Mouse (Mus musculus) adrenal gland, postnatal 25 days (tissue): Measurements from ENCODE around the gene Gm4969. TPM values are rescaled to one million over a fixed set of nuclear protein-coding genes. Genes with fewer than 3 reads are reported as not detected.

Experiments used
- DNase-seq: peaks from one replicate; pipeline ENCODE4 v3.0.0; 2021; ENCODE audit warnings: mixed read lengths
- total RNA-seq: library from RNA; stranded (reverse); gene quantifications from 2 replicates; pipeline ENCODE4 v1.2.3, GENCODE M21; 2021

The Gm4969 gene
- total RNA-seq, 1 experiment from 2014 or later = 0.09 TPM

GRCm38 (mm10) chr7:19136673-19137334 is 18.6 kb upstream of the Gm4969 start:
- no peak for DNase-seq

DNA sequence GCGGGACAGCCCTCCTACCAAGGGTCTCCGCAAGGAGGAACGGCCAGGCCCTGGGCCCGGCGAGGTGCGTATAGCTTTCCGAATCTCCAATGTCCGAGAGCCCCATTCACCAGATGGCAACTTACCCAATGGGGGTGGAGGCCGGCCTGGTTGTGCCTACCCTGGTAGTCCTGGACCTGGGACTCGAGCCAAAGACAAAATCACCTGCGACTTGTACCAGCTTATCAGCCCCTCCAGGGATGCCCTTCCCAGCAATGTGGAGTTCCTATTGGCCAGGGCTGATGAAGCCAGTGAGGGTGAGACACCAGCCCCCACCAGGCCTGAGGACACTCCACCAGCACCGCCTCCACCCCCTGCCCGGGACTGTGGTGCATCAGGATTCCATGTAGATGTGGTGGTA is 18.0 kb upstream of the Gm4969 start:
- no peak for DNase-seq

DNA sequence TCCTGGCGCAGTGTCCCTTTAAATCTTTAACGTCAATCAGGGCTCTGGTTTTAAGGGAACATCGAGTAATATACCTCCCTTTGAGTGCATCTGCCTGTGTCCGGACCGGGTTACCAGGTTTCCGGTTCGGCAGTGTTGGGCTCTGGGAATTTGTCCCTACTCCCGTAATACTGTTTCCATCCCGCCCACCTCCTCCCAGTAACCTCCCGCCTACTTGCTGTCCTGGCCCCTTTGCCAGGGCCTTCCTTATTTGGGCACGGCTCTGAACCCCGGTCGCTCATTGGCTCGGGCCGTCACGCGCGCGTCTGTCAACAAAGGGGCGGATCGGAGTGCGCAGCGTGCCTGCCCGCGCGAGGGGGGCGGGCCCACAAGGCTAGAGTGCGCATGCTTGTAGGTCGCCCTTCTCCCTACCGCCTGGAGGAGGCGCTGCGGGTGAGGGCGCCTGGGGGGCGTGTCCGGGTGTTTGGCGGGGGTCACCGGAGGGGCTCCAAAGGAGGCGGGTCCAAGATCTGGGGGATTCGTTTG is 13.2 kb upstream of the Gm4969 start:
- DNase-seq = peak; percentile 97

DNA sequence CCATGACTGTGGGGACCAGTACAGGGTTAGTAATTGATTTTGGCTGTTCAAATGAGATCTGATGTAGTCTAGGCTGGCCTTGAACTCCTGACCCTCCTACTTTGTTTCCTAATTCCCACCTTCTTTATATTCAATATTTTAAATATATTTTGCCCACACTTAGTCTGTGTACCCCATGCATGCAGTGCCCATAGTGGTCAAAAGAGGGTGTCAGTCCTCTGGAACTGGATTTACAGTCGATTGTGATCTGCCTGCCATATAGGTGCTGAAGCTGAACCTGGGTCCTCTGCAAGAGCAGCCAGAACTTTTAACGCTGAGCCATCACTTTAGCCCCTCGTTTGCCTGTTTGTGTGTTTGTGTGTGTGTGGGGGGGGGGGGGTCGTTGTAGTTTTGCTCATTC is 12.5 kb upstream of the Gm4969 start:
- DNase-seq = no peak

- DNase-seq = no peak
These were observed 11.2 kb upstream of the Gm4969 start for GRCm38 (mm10) chr7:19129396-19129795.

DNA sequence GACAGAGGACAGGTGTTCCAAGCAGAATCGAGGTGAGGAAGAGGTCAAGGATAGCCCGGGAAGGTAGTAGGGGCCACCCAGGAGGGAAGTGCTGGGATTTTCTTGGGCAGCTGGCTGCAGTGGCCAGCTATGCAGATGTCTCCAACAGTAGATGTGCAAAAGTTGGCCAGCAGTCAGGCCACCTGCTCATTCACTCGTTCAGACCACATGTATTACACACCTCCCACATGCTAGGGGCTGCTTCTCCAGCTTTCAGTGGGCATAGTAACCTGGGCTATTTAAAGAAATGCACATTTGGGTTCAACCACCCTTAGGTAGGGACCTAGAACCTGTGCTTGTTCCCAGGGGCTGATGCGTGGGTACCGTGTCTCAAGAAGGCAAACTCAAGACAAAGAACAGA is 9.6 kb upstream of the Gm4969 start:
- DNase-seq = no peak

DNA sequence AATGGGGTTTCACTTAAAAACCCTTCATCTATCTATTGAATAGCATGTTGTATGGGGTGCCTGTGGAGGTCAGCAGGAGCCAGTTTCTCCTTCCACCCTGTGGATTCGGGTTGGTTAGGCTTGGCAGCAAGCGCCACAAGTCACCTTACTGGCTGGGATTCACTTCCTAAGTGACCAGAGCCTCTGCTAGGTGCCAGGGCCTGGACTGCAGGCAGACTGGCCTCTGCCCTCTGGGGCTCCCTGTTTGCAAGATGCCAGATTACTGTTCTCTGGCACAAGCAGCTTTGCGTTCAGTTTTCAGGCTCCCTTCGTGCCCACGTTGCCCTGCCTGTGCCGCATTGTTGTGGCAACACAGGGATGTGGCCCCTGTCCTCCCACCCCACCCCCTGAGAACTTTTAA is 6.5 kb upstream of the Gm4969 start:
- no peak for DNase-seq

- peak; percentile 49 for DNase-seq
These were observed 3.5 kb upstream of the Gm4969 start for GRCm38 (mm10) chr7:19121686-19122085.

DNA sequence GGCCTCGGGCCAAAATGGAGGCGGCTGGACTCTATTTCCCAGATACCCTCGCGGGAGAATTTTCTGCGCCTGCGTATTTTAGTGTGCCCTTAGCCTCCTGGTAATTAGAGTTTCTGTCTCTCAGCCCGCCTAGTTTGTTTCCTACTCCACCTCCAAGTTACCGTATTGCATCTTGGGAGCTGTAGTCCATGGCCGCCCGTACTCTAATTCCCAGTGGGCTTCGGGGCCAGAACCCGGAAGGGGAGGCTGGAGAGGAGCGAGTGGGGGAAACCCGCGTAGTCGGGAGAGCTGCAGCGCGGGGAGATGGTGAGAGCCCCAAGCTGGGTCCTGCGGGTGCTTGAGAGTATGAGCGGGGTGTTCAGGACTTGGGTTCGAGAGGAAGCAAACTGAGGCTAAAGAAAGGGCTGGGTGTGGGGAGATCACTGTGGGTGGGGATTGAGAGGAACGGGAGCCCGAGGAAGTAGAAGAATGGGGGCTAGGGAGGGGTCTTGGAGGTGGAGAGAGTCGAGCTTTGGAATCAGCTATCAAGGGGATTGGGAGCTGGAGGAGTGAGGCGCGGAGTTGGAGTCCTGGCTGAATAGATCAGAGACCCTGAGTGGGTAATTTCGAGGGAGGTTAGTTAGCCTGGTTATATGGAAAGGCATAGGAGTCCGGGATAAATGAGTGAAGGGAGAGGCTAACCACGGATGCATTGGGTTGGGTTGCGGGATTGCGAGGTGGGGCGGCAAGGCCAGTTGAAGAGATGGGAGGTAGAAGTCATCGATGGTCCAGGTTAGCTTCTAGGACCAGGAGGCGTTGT is 1.7 kb upstream of the Gm4969 start, which contains the start of gene Fbxo46:
Gene Fbxo46 (plus strand): TSS at position 229 of the 799 bp plus-strand sequence.
- DNase-seq = peak; percentile 80

DNA sequence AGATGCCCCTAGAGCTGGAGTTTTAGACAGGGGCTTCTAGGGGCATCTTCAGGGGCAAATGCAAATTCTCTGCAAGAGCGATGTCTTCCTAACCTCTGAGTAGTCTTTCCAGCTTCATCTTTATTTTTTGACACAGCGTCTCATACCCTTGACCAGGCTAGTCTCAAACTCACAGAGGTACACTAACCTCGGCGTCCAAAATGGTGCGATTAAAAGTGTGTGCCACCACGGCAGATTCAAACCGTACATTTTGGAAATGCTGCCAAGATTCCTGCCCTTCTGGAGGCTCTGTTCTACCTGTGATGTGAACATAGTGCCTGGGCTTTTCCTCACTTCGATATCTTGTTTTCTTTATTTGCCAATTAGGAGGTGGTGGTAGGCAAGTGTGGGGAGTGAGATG is 915 bp upstream of the Gm4969 start:
- no peak for DNase-seq

GRCm38 (mm10) chr7:19109565-19109964 is 8.6 kb downstream of the Gm4969 start:
- DNase-seq = no peak

- peak; percentile 26 for DNase-seq
These were observed 10.7 kb downstream of the Gm4969 start for GRCm38 (mm10) chr7:19107436-19107835.

DNA sequence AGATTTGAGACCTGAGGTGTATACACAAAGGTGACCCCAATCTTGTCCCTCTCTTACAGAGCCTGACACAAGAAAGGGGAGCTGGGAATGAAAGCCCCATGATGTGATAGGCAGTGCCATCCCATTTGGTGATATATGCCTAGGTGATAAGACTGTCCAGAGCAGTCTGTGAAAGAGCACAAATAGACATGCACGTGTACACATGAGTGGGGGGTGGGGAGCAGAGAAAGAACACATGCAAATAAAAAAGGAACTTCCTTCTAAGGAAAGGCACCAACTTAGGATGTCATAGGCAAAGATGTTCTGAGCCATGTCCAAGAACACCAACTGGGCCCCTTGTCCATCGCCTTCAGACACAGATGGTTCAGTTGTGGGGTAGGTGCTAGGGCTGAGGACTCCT is 13.7 kb downstream of the Gm4969 start:
- DNase-seq = no peak

DNA sequence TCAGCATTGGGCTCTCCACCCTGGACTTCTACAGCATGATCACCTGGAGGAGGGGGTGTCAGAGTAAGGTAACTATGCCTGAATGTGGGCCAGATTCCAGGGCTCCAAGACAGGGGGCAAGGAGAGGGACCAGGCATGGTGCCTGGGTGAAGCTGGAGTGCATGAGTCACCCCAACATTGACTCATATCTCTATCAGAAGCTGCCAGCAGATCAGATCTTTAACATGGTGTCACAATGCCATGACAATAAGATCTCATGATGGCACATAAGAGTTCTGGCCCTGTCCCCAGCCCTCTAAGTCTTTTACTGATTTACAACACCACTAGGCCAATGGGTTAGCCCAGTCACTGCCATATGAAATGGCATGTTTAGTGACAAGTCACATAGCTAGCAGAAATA is 14.4 kb downstream of the Gm4969 start:
- DNase-seq = no peak

DNA sequence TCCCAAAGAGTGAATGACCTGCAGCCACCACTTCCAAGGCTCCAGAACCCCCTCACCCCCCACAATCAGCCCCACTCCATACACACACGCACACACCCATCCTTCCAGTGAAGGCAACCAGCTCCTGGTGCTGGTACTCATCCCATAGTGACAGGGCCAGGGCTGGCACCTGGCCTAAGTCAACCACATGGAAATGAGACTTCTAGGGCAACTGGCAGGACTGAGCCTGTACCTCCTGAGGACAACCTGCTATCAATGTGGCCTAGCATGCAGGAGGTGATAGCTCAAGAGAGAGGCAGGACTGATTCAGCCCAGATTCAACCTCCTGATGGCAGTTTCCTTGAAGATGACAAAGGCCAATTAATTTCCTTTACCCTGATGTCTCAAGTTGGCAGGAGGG is 17.9 kb downstream of the Gm4969 start:
- DNase-seq = no peak

- no peak for DNase-seq
These were observed 19.4 kb downstream of the Gm4969 start for GRCm38 (mm10) chr7:19098811-19099210.

DNA sequence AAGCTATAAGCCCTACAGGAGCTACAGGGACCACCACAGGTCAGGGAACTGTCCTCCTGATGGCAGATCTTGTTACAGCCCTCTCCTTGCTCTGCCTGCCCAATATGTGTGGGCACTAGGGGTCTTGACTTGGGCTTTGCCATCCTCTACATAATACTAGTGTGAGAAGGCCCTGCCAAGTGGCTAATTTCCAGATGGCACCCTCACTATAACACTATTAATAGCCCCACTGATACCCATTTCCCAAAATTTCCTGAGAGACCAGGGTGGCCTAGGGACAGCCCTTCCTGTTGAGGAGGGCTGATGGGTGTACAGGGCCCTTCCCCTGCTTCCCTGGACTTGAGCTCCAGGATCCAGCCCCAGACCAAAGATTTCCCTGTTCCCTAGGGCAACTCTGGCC is 20.3 kb downstream of the Gm4969 start:
- no peak for DNase-seq

DNA sequence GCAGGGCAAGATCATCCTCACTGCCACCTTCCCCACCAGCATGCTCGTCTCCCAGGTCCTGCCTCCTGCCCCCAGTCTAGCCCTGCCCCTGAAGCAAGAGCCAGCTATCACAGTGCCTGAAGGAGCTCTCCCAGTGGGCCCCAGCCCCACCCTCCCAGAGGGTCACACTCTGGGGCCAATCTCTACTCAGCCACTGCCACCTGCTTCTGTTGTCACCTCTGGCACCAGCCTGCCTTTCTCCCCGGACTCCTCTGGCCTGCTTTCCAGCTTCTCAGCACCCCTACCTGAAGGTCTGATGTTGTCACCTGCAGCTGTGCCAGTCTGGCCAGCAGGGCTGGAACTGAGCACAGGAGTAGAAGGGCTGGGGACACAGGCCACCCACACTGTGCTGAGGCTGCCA is 21.0 kb downstream of the Gm4969 start:
- no peak for DNase-seq

- no peak for DNase-seq
These were observed 21.7 kb downstream of the Gm4969 start for GRCm38 (mm10) chr7:19096421-19096976.

DNA sequence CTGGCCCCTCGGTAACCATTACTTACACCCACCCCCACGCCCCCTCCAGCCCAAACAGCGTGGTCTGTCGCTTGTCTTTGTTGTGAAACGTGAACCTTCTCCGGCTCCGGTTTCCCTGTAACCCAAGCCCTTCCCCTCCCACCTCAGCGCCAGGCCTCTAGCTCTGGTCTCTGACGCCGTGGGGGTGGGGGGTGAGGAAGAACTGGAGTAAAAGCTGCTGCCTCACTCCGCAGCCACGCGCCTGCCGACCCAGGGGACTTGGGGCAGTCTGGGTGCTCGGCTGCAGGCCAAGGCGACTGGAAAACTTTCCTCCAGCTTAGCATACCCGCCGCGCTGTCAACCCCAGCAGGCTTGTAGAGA is 22.4 kb downstream of the Gm4969 start:
- DNase-seq = peak; percentile 78

- peak; percentile 67 for DNase-seq
These were observed 23.1 kb downstream of the Gm4969 start for GRCm38 (mm10) chr7:19094826-19095750.

GRCm38 (mm10) chr7:19094471-19094825 is 23.7 kb downstream of the Gm4969 start, which contains the start of gene Six5:
Six5 (plus strand) TSS chr7:19094594.
- DNase-seq = peak; percentile 66
